Comparison of ENCODE assay signal across 7 mouse cellular contexts in the genomic region with DNA sequence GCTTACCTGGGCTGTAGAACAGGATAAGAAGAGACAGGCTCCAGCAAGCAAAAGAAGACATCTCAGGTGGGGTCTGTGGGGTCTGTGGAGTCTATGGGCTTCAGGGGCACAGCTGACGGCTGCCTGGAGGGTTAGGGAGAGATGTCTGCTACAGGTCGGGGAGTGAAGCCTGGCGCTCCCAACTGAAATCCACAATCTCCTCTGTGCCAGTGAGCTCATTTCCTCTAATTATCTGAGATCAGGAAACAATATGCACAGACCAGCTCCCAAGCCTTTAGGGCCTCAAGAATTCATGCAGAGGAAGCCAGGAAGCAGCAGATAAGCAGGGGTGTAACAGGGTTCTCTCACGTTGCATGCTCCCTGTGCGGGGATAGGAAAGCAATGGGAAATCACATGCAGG. TPM values are rescaled to one million over a fixed set of nuclear protein-coding genes. Genes with fewer than 3 reads are reported as not detected.
DNase-seq lines count a peak whose midpoint lies in the region; ATAC-seq lines count a peak whose summit lies in the region.

No protein-coding gene starts in this region.

- 43% methylated on average over 5 of the region's 5 CpGs for WGBS in embryonic facial prominence, embryonic 12.5 days
- 40% methylated on average over 5 of the region's 5 CpGs for WGBS in heart, embryonic 13.5 days

- no peak for ATAC-seq in embryonic facial prominence, embryonic 12.5 days (ENCODE audit: insufficient number of reproducible peaks, insufficient read depth, low FRiP score, low TSS enrichment)
- ATAC-seq in heart, embryonic 13.5 days (ENCODE audit: extremely low read depth, insufficient number of reproducible peaks, low FRiP score, low TSS enrichment) = no peak
- ATAC-seq in CD4-positive, CD25-positive, alpha-beta regulatory T cell, adult 4 months = no peak

- H3K9me3 ChIP-seq in embryonic facial prominence, embryonic 12.5 days = no peaks in the 10 kb centered on the region
- H3K9me3 ChIP-seq in heart, embryonic 13.5 days = no peaks in the 10 kb centered on the region

- H3K27me3 ChIP-seq in embryonic facial prominence, embryonic 12.5 days = no peaks in the 10 kb centered on the region
- no peaks in the 10 kb centered on the region for H3K27me3 ChIP-seq in heart, embryonic 13.5 days (replicated peaks)

- H3K9ac ChIP-seq in embryonic facial prominence, embryonic 12.5 days = no peak overlapping the region
- H3K9ac ChIP-seq in heart, embryonic 13.5 days = peak overlapping the region; percentile 74

- H3K27ac ChIP-seq in embryonic facial prominence, embryonic 12.5 days = peak overlapping the region; percentile 60; the same call in 1 of the 2 replicates
- H3K27ac ChIP-seq in heart, embryonic 13.5 days (replicated peaks) = peak overlapping the region; percentile 90

- no peak overlapping the region for H3K4me2 ChIP-seq in embryonic facial prominence, embryonic 12.5 days (replicated peaks)
- peak overlapping the region; percentile 62 for H3K4me2 ChIP-seq in heart, embryonic 13.5 days

- no peak overlapping the region for H3K4me3 ChIP-seq in embryonic facial prominence, embryonic 12.5 days
- H3K4me3 ChIP-seq in heart, embryonic 13.5 days = peak overlapping the region; percentile 44

- no peaks in the 10 kb centered on the region for H3K36me3 ChIP-seq in embryonic facial prominence, embryonic 12.5 days
- H3K36me3 ChIP-seq in heart, embryonic 13.5 days = no peaks in the 10 kb centered on the region

- H3K4me1 ChIP-seq in embryonic facial prominence, embryonic 12.5 days = peaks cover 12% of the 10 kb centered on the region; the same call in 1 of the 2 replicates
- H3K4me1 ChIP-seq in heart, embryonic 13.5 days = peaks cover 22% of the 10 kb centered on the region

- peak; percentile 36 to 64 for DNase-seq in kidney, postnatal 36 days
- DNase-seq in lung, postnatal 25 days (ENCODE audit: low spot score) = peak; percentile 77
- DNase-seq in urinary bladder, postnatal 14 days (ENCODE audit: low spot score) = no peak
- no peak for DNase-seq in cerebellum, adult 9-11 months

RNA-seq across cellular contexts. Expression of gene Icam2, which starts 5.5 kb away (rescaled TPM):
- polyA plus RNA-seq in embryonic facial prominence, embryonic 12.5 days (2016; fragmentation: Nextera tagmentation; extraction: Ambion mirVana) = 23.9 and 29.8 TPM in 2 replicates
- 77.7 and 86.1 TPM in 2 replicates for polyA plus RNA-seq in heart, embryonic 13.5 days (2015; fragmentation: Nextera tagmentation; extraction: Ambion mirVana)
- polyA plus RNA-seq in CD4-positive, CD25-positive, alpha-beta regulatory T cell, adult 4 months (2017; shearing (Covaris generic)) = 100 to 1,000 TPM; 132 to 138 TPM

RNA-seq across cellular contexts. Expression of gene Prr29, which starts 17.2 kb away (rescaled TPM):
- not detected in 2 replicates for polyA plus RNA-seq in embryonic facial prominence, embryonic 12.5 days (2016; fragmentation: Nextera tagmentation; extraction: Ambion mirVana)
- 0.15 and 0.27 TPM in 2 replicates for polyA plus RNA-seq in heart, embryonic 13.5 days (2015; fragmentation: Nextera tagmentation; extraction: Ambion mirVana)
- polyA plus RNA-seq in CD4-positive, CD25-positive, alpha-beta regulatory T cell, adult 4 months (2017; shearing (Covaris generic)) = under 1 TPM in 1 of 2 experiments, not detected in 1; 0.43 TPM

RNA-seq across cellular contexts. Expression of gene Scn4a, which starts 29.3 kb away (rescaled TPM):
- polyA plus RNA-seq in embryonic facial prominence, embryonic 12.5 days (2016; fragmentation: Nextera tagmentation; extraction: Ambion mirVana) = 0.05 and 0.09 TPM in 2 replicates
- 0.03 and 0.08 TPM in 2 replicates for polyA plus RNA-seq in heart, embryonic 13.5 days (2015; fragmentation: Nextera tagmentation; extraction: Ambion mirVana)
- polyA plus RNA-seq in CD4-positive, CD25-positive, alpha-beta regulatory T cell, adult 4 months (2017; shearing (Covaris generic)) = under 1 TPM in 1 of 2 experiments, not detected in 1; 0.14 TPM

Comparison
In these comparisons a context has a peak if more than half of its experiments do, and no peak if none do; other contexts are left out.
1. DNase-seq: peak in kidney, postnatal 36 days (2 of 2) and lung, postnatal 25 days (single experiment); none in urinary bladder, postnatal 14 days (single experiment) and cerebellum, adult 9-11 months (single experiment).